Mouse (Mus musculus) liver, embryonic 14.5 days (tissue): Measurements from ENCODE around the gene Itga8. TPM values are rescaled to one million over a fixed set of nuclear protein-coding genes. Genes with fewer than 3 reads are reported as not detected.

Experiments used
- ATAC-seq: fragments of 200-750 bp; cut with Nextera tagmentation; 2 replicates; pipeline ENCODE4 v1.8.0; 2017; ENCODE audit warnings: moderate number of reproducible peaks, mild to moderate bottlenecking, moderate library complexity; ENCODE audit not compliant: insufficient read depth
- DNase-seq, 3 experiments: peaks; one replicate each; pipeline ENCODE4 v3.0.0-alpha.2; 2012 to 2013; ENCODE audit warnings: low read depth in 3 of 3, low spot score in 3 of 3
- H3K27ac ChIP-seq: fragments of 300-500 bp; sonication (generic); 2 replicates; pipeline ENCODE4 v1.5.1; 2014; ENCODE audit warnings: moderate library complexity, mild to moderate bottlenecking, control low read depth, inconsistent platforms
- H3K27me3 ChIP-seq: fragments of 300-500 bp; sonication (generic); 2 replicates; pipeline ENCODE4 v1.6.1; 2014; ENCODE audit warnings: mild to moderate bottlenecking, low read length, moderate library complexity; ENCODE audit not compliant: control insufficient read depth, insufficient read depth
- H3K36me3 ChIP-seq: fragments of 300-500 bp; sonication (generic); replicated peaks from 2 replicates; pipeline ENCODE4 v1.6.1; 2014; ENCODE audit warnings: low read depth; ENCODE audit not compliant: control insufficient read depth, insufficient read depth
- H3K4me1 ChIP-seq, 2 experiments: fragments of 200-500 bp in 1 of 2; fragments of 300-500 bp in 1 of 2; sonication (generic) in 1 of 2; replicated peaks; 2 replicates each; pipeline ENCODE4 v1.6.1; 2012 to 2014; ENCODE audit warnings: antibody characterized with exemption in 1 of 2, inconsistent platforms in 1 of 2, low read length in 1 of 2; ENCODE audit not compliant: control insufficient read depth in 2 of 2, insufficient read depth in 2 of 2
- H3K4me2 ChIP-seq: fragments of 300-500 bp; sonication (generic); 2 replicates; pipeline ENCODE4 v1.6.1; 2014; ENCODE audit warnings: low read depth, mild to moderate bottlenecking, control low read depth, moderate library complexity
- H3K4me3 ChIP-seq, 2 experiments: fragments of 200-500 bp in 1 of 2; fragments of 300-500 bp in 1 of 2; sonication (generic) in 1 of 2; 2 replicates each; pipeline ENCODE4 v1.5.1; 2012 to 2014; ENCODE audit warnings: low read depth in 2 of 2, low read length in 2 of 2, mild to moderate bottlenecking in 2 of 2, control low read depth in 1 of 2, inconsistent platforms in 1 of 2, moderate library complexity in 1 of 2; ENCODE audit not compliant: insufficient read depth in 1 of 2
- H3K9ac ChIP-seq: fragments of 300-500 bp; sonication (generic); replicated peaks from 2 replicates; pipeline ENCODE4 v1.6.1; 2014; ENCODE audit warnings: mild to moderate bottlenecking, control low read depth, moderate library complexity
- H3K9me3 ChIP-seq: fragments of 300-500 bp; sonication (generic); 2 replicates; pipeline ENCODE4 v1.6.1; 2016; ENCODE audit warnings: low read length, mixed read lengths; ENCODE audit not compliant: control insufficient read depth
- CTCF ChIP-seq: IDR thresholded peaks from 2 replicates; pipeline ENCODE4 v1.5.1; 2016; ENCODE audit warnings: antibody characterized with exemption, low read depth, control low read depth
- EP300 ChIP-seq: IDR thresholded peaks from 2 replicates; pipeline ENCODE4 v1.6.1; 2016; ENCODE audit warnings: antibody characterized with exemption, low read depth
- WGBS: fragments of 180-500 bp; shearing (Covaris S2); extraction: QIAGEN DNeasy Blood & Tissue Kit; methylation state at CpG from one replicate; pipeline ENCODE4 v1.1.7; 2014; ENCODE audit not compliant: insufficient replicate concordance; 5-methylcytosine and 5-hydroxymethylcytosine counted together
- polyA plus RNA-seq, 2 experiments: library from polyadenylated mRNA; depleted of rRNA in 1 of 2; stranded (reverse) in 1 of 2; unstranded in 1 of 2; fragments of >200 nt; fragmentation: Nextera tagmentation in 1 of 2; extraction: Ambion mirVana in 1 of 2; gene quantifications; 2 replicates each; pipeline versions ENCODE4 v1.2.1 to v1.2.3; 2012 to 2014

Gene Itga8
- polyA plus RNA-seq, 2 experiments, result 1.2 to 2.0 TPM

DNA sequence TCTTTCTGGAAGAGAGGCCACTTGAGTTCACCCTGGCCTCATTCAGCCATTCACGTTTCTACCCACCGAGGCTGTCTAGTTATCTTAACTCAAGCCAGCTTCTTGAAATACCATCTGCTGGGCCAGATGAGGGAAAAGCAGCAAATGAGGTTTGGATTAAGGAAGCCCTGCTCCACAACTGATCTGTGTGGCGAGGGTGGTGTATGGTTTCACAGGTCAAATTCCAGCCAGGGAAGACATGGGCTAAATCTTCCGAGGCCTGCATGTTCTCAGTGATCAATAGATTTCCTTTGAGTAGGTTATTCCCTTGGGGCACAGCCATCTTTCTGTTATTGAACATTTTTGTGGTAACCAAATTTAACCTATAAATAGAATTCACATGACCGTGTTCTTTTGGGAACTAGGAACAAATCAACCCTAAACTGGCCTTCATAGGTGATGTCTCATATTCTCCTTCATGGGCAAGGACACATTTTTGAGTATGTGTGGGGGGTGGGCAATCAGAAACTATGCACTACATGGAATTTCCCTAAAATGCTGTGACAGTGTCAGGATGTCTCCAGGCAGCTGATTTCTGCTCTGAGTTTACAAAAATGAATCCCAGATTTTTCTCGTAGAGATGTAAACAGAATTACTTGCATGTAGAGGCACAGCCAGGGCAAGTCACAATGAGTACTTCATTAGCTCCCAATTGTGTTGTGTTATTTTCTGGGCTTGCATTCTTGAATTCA is 235.9 kb downstream of the Itga8 start:
- Histone ChIP-seq H3K9me3 (no peaks in the 10 kb centered on the region), H3K4me2 (no peak overlapping the region), H3K9ac (no peak overlapping the region), H3K27me3 (no peaks in the 10 kb centered on the region), H3K36me3 (no peaks in the 10 kb centered on the region), H3K4me1 (no peaks in the 10 kb centered on the region), H3K27ac (no peak overlapping the region), H3K4me3 (no peak overlapping the region)
- ATAC-seq (no peak), DNase-seq (no peak)
- 51% methylated on average over 6 of the region's 6 CpGs for WGBS
- TF ChIP-seq CTCF (no peak), EP300 (no peak)

DNA sequence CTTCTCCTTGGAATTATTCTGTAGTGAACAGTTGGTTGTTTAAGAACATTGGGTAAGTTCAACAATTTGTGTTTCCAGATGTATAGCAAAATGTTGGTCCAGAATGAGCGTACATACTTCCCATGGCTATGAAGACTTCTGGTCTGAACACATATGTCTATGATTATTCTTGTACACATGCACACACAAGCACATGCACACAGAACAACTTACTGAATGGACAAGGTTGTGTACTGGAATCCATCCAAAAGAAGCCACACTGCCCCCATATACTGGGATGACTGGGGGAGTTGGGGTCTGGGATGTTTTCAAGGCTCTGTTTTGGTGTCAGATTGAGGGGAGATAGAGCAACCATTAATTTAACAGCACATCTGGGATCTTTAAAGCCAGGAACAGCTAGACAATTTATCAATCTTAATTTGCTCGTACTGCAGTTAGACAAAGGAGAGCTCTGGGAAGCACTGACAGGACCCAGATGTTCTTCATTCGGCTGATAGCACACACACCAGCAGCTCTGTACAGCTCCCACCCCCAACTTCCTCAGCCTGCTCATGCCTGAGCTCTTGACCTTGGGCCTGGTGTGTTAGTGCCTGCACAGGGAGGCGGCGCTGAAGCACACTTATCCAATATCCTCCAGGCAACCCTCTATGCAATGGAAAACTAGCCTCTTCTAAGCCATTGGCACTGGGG is 241.5 kb downstream of the Itga8 start:
- no peak for DNase-seq
- no peak overlapping the region for H3K27ac ChIP-seq

More for the DNA sequence above, 241.5 kb downstream of the Itga8 start:
- no peaks in the 10 kb centered on the region for H3K27me3 ChIP-seq
- ATAC-seq, result no peak
- H3K4me3 ChIP-seq, result no peak overlapping the region
- 41% methylated on average over 5 of the region's 5 CpGs for WGBS
- H3K9me3 ChIP-seq, result no peaks in the 10 kb centered on the region
- TF ChIP-seq CTCF, result no peak
- H3K36me3 ChIP-seq, result no peaks in the 10 kb centered on the region
- no peaks in the 10 kb centered on the region for H3K4me1 ChIP-seq
- no peak overlapping the region for H3K9ac ChIP-seq
- no peak overlapping the region for H3K4me2 ChIP-seq

Other genes with a start within 250 kb of the Itga8 start
- 9.8 and 13.9 TPM in 2 replicates for gene Mindy3, start 117.5 kb upstream of the Itga8 start, polyA plus RNA-seq (2012; rRNA removed)
- 15.2 and 15.7 TPM in 2 replicates for gene Mindy3, start 117.5 kb upstream of the Itga8 start, polyA plus RNA-seq (2014; fragmentation: Nextera tagmentation; extraction: Ambion mirVana)